Mouse (Mus musculus) heart, embryonic 14.5 days (tissue): Measurements from ENCODE around the gene Pla2g15. TPM values are rescaled to one million over a fixed set of nuclear protein-coding genes. Genes with fewer than 3 reads are reported as not detected.

Experiments
- ATAC-seq: fragments of 200-750 bp; cut with Nextera tagmentation; 2 replicates; pipeline ENCODE4 v1.8.0; 2017; ENCODE audit warnings: low read depth, moderate TSS enrichment; ENCODE audit not compliant: insufficient number of reproducible peaks, insufficient read depth, low FRiP score
- H3K27ac ChIP-seq, 2 experiments: fragments of 200-500 bp in 1 of 2; fragments of 300-500 bp in 1 of 2; sonication (generic) in 1 of 2; replicated peaks in 1 of 2; 2 replicates each; pipeline ENCODE4 v1.5.1; 2012 to 2014; ENCODE audit warnings: low read depth in 2 of 2, low read length in 2 of 2, control low read depth in 1 of 2, mild to moderate bottlenecking in 1 of 2, mixed read lengths in 1 of 2; ENCODE audit not compliant: control insufficient read depth in 1 of 2, insufficient read depth in 1 of 2
- H3K27me3 ChIP-seq: fragments of 300-500 bp; sonication (generic); 2 replicates; pipeline ENCODE4 v1.6.1; 2014; ENCODE audit warnings: mild to moderate bottlenecking, low read length, control low read depth; ENCODE audit not compliant: control insufficient read depth, insufficient read depth
- H3K36me3 ChIP-seq: fragments of 300-500 bp; sonication (generic); 2 replicates; pipeline ENCODE4 v1.6.1; 2014; ENCODE audit warnings: mild to moderate bottlenecking, control low read depth, low read length, mixed read lengths; ENCODE audit not compliant: control insufficient read depth, insufficient read depth
- H3K4me1 ChIP-seq, 2 experiments: fragments of 200-500 bp in 1 of 2; fragments of 300-500 bp in 1 of 2; sonication (generic) in 1 of 2; 2 replicates each; pipeline ENCODE4 v1.6.1; 2012 to 2014; ENCODE audit warnings: low read length in 2 of 2, control low read depth in 1 of 2, mixed read lengths in 1 of 2; ENCODE audit not compliant: control insufficient read depth in 2 of 2, insufficient read depth in 2 of 2
- H3K4me2 ChIP-seq: fragments of 300-500 bp; sonication (generic); 2 replicates; pipeline ENCODE4 v1.6.1; 2014; ENCODE audit warnings: mild to moderate bottlenecking, low read length
- H3K4me3 ChIP-seq, 2 experiments: fragments of 200-500 bp in 1 of 2; fragments of 300-500 bp in 1 of 2; sonication (generic) in 1 of 2; 2 replicates each; pipeline ENCODE4 v1.5.1; 2012 to 2014; ENCODE audit warnings: low read length in 2 of 2, mild to moderate bottlenecking in 2 of 2, control low read depth in 1 of 2, low read depth in 1 of 2, moderate library complexity in 1 of 2; ENCODE audit not compliant: control insufficient read depth in 1 of 2, insufficient read depth in 1 of 2
- H3K9ac ChIP-seq: fragments of 300-500 bp; sonication (generic); 2 replicates; pipeline ENCODE4 v1.6.1; 2014; ENCODE audit warnings: mild to moderate bottlenecking, low read length
- H3K9me3 ChIP-seq: fragments of 300-500 bp; sonication (generic); 2 replicates; pipeline ENCODE4 v1.6.1; 2016; ENCODE audit warnings: low read length, control low read depth; ENCODE audit not compliant: control insufficient read depth
- WGBS: fragments of 180-500 bp; shearing (Covaris S2); extraction: QIAGEN DNeasy Blood & Tissue Kit; methylation state at CpG from one replicate; pipeline ENCODE4 v1.1.7; 2014; 5-methylcytosine and 5-hydroxymethylcytosine counted together
- polyA plus RNA-seq: library from polyadenylated mRNA; unstranded; fragments of >200 nt; fragmentation: Nextera tagmentation; extraction: Ambion mirVana; gene quantifications from 2 replicates; pipeline ENCODE4 v1.2.1, GENCODE M21; 2014

Pla2g15 gene
- polyA plus RNA-seq, 1 experiment from 2014 or later, result 2.5 TPM

DNA sequence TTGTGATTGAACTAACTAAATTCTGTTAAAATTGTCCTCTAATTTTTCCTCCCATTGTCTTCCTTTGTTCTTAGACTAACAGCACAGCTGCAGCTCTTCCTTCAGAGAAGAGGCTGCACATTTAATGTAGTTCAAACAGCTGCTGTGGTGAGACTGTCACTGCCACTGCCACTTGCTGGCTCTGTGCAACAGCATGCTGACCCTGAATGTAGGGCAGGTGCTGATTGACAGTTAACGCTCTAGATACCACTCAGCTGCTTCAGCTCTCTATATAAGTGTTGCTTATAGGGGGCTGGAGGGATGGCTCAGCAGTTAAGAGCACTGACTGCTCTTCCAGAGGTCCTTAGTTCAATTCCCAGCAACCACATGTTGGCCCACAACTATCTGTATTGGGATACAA lies 37.7 kb upstream of the Pla2g15 start:
- H3K9ac ChIP-seq, result no peak overlapping the region
- H3K4me1 ChIP-seq, result 0 out of 4 replicates have a peak, but pooled peaks cover 2 to 3% of the 10 kb centered on the region in 2 experiments
- H3K4me2 ChIP-seq, result no peak overlapping the region
- WGBS, result 56% methylated on average over 1 of the region's 1 CpGs
- H3K4me3 ChIP-seq, result no peak overlapping the region
- no peak overlapping the region for H3K27ac ChIP-seq
- no peaks in the 10 kb centered on the region for H3K27me3 ChIP-seq
- peaks cover 42% of the 10 kb centered on the region for H3K36me3 ChIP-seq
- H3K9me3 ChIP-seq, result no peaks in the 10 kb centered on the region
- no peak for ATAC-seq

- Histone ChIP-seq H3K27me3 (no peaks in the 10 kb centered on the region), H3K36me3 (peaks cover 32% of the 10 kb centered on the region), H3K9ac (no peak overlapping the region), H3K4me2 (no peak overlapping the region), H3K4me1 (0 out of 4 replicates have a peak, but pooled peaks cover 2 to 3% of the 10 kb centered on the region in 2 experiments), H3K27ac (no peak overlapping the region), H3K4me3 (no peak overlapping the region), H3K9me3 (no peaks in the 10 kb centered on the region)
- 94% methylated on average over 3 of the region's 3 CpGs for WGBS
- no peak for ATAC-seq
Measured at GRCm38 (mm10) chr8:106115897-106116296, 34.3 kb upstream of the Pla2g15 start.

DNA sequence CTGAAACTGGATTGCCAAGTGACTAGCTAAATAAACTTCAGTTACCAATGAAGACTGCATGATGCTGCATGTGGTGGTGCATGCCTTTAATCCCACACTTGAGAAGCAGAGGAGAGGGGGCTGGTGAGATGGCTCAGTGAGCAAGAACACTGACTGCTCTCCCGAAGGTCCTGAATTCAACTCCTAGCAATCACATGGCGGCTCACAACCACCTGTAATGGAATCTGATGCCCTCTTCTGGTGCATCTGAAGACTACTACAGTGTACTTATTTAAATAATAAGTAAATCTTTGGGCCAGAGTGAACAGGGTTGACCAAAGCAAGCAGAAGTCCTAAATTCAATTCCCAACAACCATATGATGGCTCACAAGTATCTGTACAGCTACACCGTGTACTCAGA lies 26.8 kb upstream of the Pla2g15 start:
- H3K36me3 ChIP-seq, result peaks cover 39% of the 10 kb centered on the region
- no peak overlapping the region for H3K9ac ChIP-seq
- no peak overlapping the region for H3K4me3 ChIP-seq
- H3K4me1 ChIP-seq, result no peaks in the 10 kb centered on the region
- H3K27ac ChIP-seq, result no peak overlapping the region
- ATAC-seq, result no peak
- 93% methylated on average over 3 of the region's 3 CpGs for WGBS
- H3K9me3 ChIP-seq, result no peaks in the 10 kb centered on the region
- no peaks in the 10 kb centered on the region for H3K27me3 ChIP-seq
- H3K4me2 ChIP-seq, result no peak overlapping the region

GRCm38 (mm10) chr8:106126055-106126454 lies 24.1 kb upstream of the Pla2g15 start:
- Histone ChIP-seq H3K9ac (no peak overlapping the region), H3K27me3 (no peaks in the 10 kb centered on the region), H3K27ac (no peak overlapping the region), H3K4me3 (no peak overlapping the region), H3K4me1 (no peaks in the 10 kb centered on the region), H3K4me2 (no peak overlapping the region), H3K36me3 (peaks cover 46% of the 10 kb centered on the region), H3K9me3 (no peaks in the 10 kb centered on the region)
- 82% methylated on average over 1 of the region's 1 CpGs for WGBS
- ATAC-seq, result no peak

GRCm38 (mm10) chr8:106127054-106127453 lies 23.1 kb upstream of the Pla2g15 start:
- H3K4me1 ChIP-seq, result no peaks in the 10 kb centered on the region
- no peak overlapping the region for H3K4me3 ChIP-seq
- no peak for ATAC-seq
- no peaks in the 10 kb centered on the region for H3K27me3 ChIP-seq
- no peak overlapping the region for H3K9ac ChIP-seq
- WGBS, result 76% methylated on average over 3 of the region's 3 CpGs
- H3K36me3 ChIP-seq, result peaks cover 48% of the 10 kb centered on the region
- H3K9me3 ChIP-seq, result no peaks in the 10 kb centered on the region
- H3K27ac ChIP-seq, result no peak overlapping the region
- H3K4me2 ChIP-seq, result no peak overlapping the region

- Histone ChIP-seq H3K9me3 (no peaks in the 10 kb centered on the region), H3K4me3 (no peak overlapping the region), H3K36me3 (peaks cover 55% of the 10 kb centered on the region), H3K27me3 (no peaks in the 10 kb centered on the region), H3K27ac (no peak overlapping the region), H3K4me2 (no peak overlapping the region), H3K4me1 (no peaks in the 10 kb centered on the region), H3K9ac (no peak overlapping the region)
- ATAC-seq, result no peak
- WGBS, result 88% methylated on average over 10 of the region's 10 CpGs
Measured at GRCm38 (mm10) chr8:106127882-106128410, 22.3 kb upstream of the Pla2g15 start.

DNA sequence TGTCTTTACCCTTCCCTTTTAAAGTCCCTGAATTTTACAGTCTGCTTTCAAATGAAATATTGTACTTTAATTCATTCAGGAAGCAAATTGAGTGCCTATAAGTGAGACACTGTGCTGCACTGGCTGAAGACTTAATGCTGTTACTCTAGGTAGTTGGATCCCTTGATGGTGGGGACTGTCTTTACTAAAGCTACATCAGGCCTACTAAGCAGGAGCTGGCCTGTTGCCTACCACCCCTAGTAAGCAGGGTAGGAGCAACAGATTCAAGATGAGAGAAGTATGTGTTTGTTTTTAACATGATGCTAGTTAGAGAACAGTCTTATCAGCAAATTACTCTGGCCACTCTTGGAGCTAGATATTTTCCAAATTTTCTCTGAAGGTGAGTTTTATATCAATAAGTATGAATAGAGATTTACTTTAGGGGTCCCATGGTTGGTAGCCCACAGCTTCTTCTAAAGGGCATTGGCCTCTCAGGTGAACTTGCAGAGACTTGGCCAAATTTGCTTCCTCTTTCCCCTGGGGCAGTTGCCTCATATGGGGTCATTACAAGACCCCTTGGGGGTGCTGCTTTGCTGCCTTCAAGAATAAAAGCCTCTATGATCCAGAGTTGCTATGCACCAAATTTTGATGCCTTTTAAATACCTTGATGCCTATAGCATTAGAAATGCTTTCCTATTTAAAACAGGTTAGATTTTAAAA lies 20.8 kb upstream of the Pla2g15 start:
- ATAC-seq, result no peak
- peaks cover 9% of the 10 kb centered on the region for H3K27me3 ChIP-seq
- no peak overlapping the region for H3K4me2 ChIP-seq
- H3K27ac ChIP-seq, result no peak overlapping the region
- no peaks in the 10 kb centered on the region for H3K4me1 ChIP-seq
- H3K36me3 ChIP-seq, result peaks cover 52% of the 10 kb centered on the region
- H3K9me3 ChIP-seq, result no peaks in the 10 kb centered on the region
- no peak overlapping the region for H3K4me3 ChIP-seq
- no peak overlapping the region for H3K9ac ChIP-seq

GRCm38 (mm10) chr8:106129997-106130396 lies 20.2 kb upstream of the Pla2g15 start:
- no peaks in the 10 kb centered on the region for H3K4me1 ChIP-seq
- no peak overlapping the region for H3K4me3 ChIP-seq
- no peak overlapping the region for H3K27ac ChIP-seq
- H3K27me3 ChIP-seq, result peaks cover 15% of the 10 kb centered on the region
- WGBS, result 80% methylated on average over 2 of the region's 2 CpGs
- no peak for ATAC-seq
- H3K9me3 ChIP-seq, result no peaks in the 10 kb centered on the region
- H3K36me3 ChIP-seq, result peaks cover 52% of the 10 kb centered on the region
- H3K9ac ChIP-seq, result no peak overlapping the region
- no peak overlapping the region for H3K4me2 ChIP-seq
